Mouse (Mus musculus) erythroblast, adult 5-6 weeks (primary cell): ENCODE results near the gene Dpep2nb. TPM values are rescaled to one million over a fixed set of nuclear protein-coding genes. Genes with fewer than 3 reads are reported as not detected.

Experiments
- ATAC-seq: replicated peaks from 2 replicates; pipeline ENCODE4 v1.8.0; 2016; ENCODE audit warnings: moderate number of reproducible peaks, mild to moderate bottlenecking, moderate TSS enrichment, inconsistent platforms; ENCODE audit not compliant: poor library complexity, low FRiP score, severe bottlenecking
- total RNA-seq, 2 experiments: library from RNA; stranded (forward) in 1 of 2; stranded (reverse) in 1 of 2; fragments of 150-400 nt in 1 of 2; fragments of 200-764, 138-1000 nt in 1 of 2; gene quantifications; 2 replicates each; pipeline versions ENCODE4 v1.2.3 to v1.2.4; 2015 to 2017; ENCODE audit warnings: low replicate concordance in 2 of 2

Gene Dpep2nb
- total RNA-seq, 2 experiments from 2014 or later, result not detected

- ATAC-seq, result peak; percentile 63
These were observed 39.0 kb downstream of the Dpep2nb start for GRCm38 (mm10) chr8:105966692-105967311.

GRCm38 (mm10) chr8:105965905-105966341 is 39.9 kb downstream of the Dpep2nb start, which contains the start of gene Slc12a4:
TSS of gene Slc12a4 (minus strand) at chr8:105966097.
- peak; percentile 40 for ATAC-seq

GRCm38 (mm10) chr8:105965266-105965904 is 40.4 kb downstream of the Dpep2nb start:
- ATAC-seq, result no peak

- ATAC-seq, result 0 out of 2 replicates have a peak, but pooled peaks have one; percentile 3
These were observed 41.1 kb downstream of the Dpep2nb start for GRCm38 (mm10) chr8:105964506-105965265.

- no peak for ATAC-seq
These were observed 44.2 kb downstream of the Dpep2nb start for GRCm38 (mm10) chr8:105961536-105961935.

GRCm38 (mm10) chr8:105961101-105961500 is 44.7 kb downstream of the Dpep2nb start:
- peak; percentile 54 for ATAC-seq

GRCm38 (mm10) chr8:105959350-105959749 is 46.4 kb downstream of the Dpep2nb start:
- no peak for ATAC-seq

- no peak for ATAC-seq
These were observed 48.0 kb downstream of the Dpep2nb start for GRCm38 (mm10) chr8:105957813-105958212.

GRCm38 (mm10) chr8:105956556-105956955 is 49.2 kb downstream of the Dpep2nb start:
- no peak for ATAC-seq

GRCm38 (mm10) chr8:105951057-105951659 is 54.6 kb downstream of the Dpep2nb start:
- ATAC-seq, result no peak

- ATAC-seq, result no peak
These were observed 56.4 kb downstream of the Dpep2nb start for GRCm38 (mm10) chr8:105949350-105949749.

Other genes with a start within 250 kb of the Dpep2nb start
- gene Gfod2, start 247.3 kb downstream of the Dpep2nb start, total RNA-seq (2015; ENCODE audit: low replicate concordance), result 0.21 and 0.38 TPM in 2 replicates
- gene Gfod2, start 247.3 kb downstream of the Dpep2nb start, total RNA-seq (2017; ENCODE audit: low replicate concordance), result 0.51 TPM in 1 of 2 replicates, not detected in the other
- 514 and 565 TPM in 2 replicates for gene Ranbp10, start 178.6 kb downstream of the Dpep2nb start, total RNA-seq (2015; ENCODE audit: low replicate concordance)
- gene Ranbp10, start 178.6 kb downstream of the Dpep2nb start, total RNA-seq (2017; ENCODE audit: low replicate concordance), result 620 and 633 TPM in 2 replicates
- 1.0 and 1.2 TPM in 2 replicates for gene Tsnaxip1, start 178.2 kb downstream of the Dpep2nb start, total RNA-seq (2015; ENCODE audit: low replicate concordance)
- 2.5 and 3.2 TPM in 2 replicates for gene Tsnaxip1, start 178.2 kb downstream of the Dpep2nb start, total RNA-seq (2017; ENCODE audit: low replicate concordance)
- gene Cenpt, start 152.7 kb downstream of the Dpep2nb start, total RNA-seq (2015; ENCODE audit: low replicate concordance), result 13.1 and 15.9 TPM in 2 replicates
- 9.6 and 11.3 TPM in 2 replicates for gene Cenpt, start 152.7 kb downstream of the Dpep2nb start, total RNA-seq (2017; ENCODE audit: low replicate concordance)
- gene Thap11, start 150.8 kb downstream of the Dpep2nb start, total RNA-seq (2015; ENCODE audit: low replicate concordance), result 6.3 and 16.3 TPM in 2 replicates
- gene Thap11, start 150.8 kb downstream of the Dpep2nb start, total RNA-seq (2017; ENCODE audit: low replicate concordance), result 7.1 and 8.3 TPM in 2 replicates
- gene Nutf2, start 145.4 kb downstream of the Dpep2nb start, total RNA-seq (2015; ENCODE audit: low replicate concordance), result 48.1 and 55.3 TPM in 2 replicates
- gene Nutf2, start 145.4 kb downstream of the Dpep2nb start, total RNA-seq (2017; ENCODE audit: low replicate concordance), result 5.7 and 8.9 TPM in 2 replicates
- 4.0 and 9.2 TPM in 2 replicates for gene Edc4, start 125.1 kb downstream of the Dpep2nb start, total RNA-seq (2015; ENCODE audit: low replicate concordance)
- gene Edc4, start 125.1 kb downstream of the Dpep2nb start, total RNA-seq (2017; ENCODE audit: low replicate concordance), result 12.4 and 17.6 TPM in 2 replicates
- gene Nrn1l, start 112.4 kb downstream of the Dpep2nb start, total RNA-seq (2015; ENCODE audit: low replicate concordance), result not detected in 2 replicates
- gene Nrn1l, start 112.4 kb downstream of the Dpep2nb start, total RNA-seq (2017; ENCODE audit: low replicate concordance), result not detected in 2 replicates
- 6.3 TPM in 2 replicates for gene Pskh1, start 105.5 kb downstream of the Dpep2nb start, total RNA-seq (2015; ENCODE audit: low replicate concordance)
- 6.1 and 6.7 TPM in 2 replicates for gene Pskh1, start 105.5 kb downstream of the Dpep2nb start, total RNA-seq (2017; ENCODE audit: low replicate concordance)
- not detected in 2 replicates for gene Ctrl, start 72.1 kb downstream of the Dpep2nb start, total RNA-seq (2015; ENCODE audit: low replicate concordance)
- not detected in 2 replicates for gene Ctrl, start 72.1 kb downstream of the Dpep2nb start, total RNA-seq (2017; ENCODE audit: low replicate concordance)
- 22.9 and 51.4 TPM in 2 replicates for gene Psmb10, start 67.5 kb downstream of the Dpep2nb start, total RNA-seq (2015; ENCODE audit: low replicate concordance)
- gene Psmb10, start 67.5 kb downstream of the Dpep2nb start, total RNA-seq (2017; ENCODE audit: low replicate concordance), result 7.2 and 13.2 TPM in 2 replicates
- 1.3 TPM in 1 of 2 replicates, not detected in the other for gene Lcat, start 62.6 kb downstream of the Dpep2nb start, total RNA-seq (2015; ENCODE audit: low replicate concordance)
- not detected in 2 replicates for gene Lcat, start 62.6 kb downstream of the Dpep2nb start, total RNA-seq (2017; ENCODE audit: low replicate concordance)
- 4.0 and 7.9 TPM in 2 replicates for gene Slc12a4, start 39.9 kb downstream of the Dpep2nb start, total RNA-seq (2015; ENCODE audit: low replicate concordance)
- gene Slc12a4, start 39.9 kb downstream of the Dpep2nb start, total RNA-seq (2017; ENCODE audit: low replicate concordance), result 0.68 and 1.4 TPM in 2 replicates
- not detected in 2 replicates for gene Dpep3, start 26.5 kb downstream of the Dpep2nb start, total RNA-seq (2015; ENCODE audit: low replicate concordance)
- not detected in 2 replicates for gene Dpep3, start 26.5 kb downstream of the Dpep2nb start, total RNA-seq (2017; ENCODE audit: low replicate concordance)
- 3.7 and 6.3 TPM in 2 replicates for gene Dus2, start 14.6 kb downstream of the Dpep2nb start, total RNA-seq (2015; ENCODE audit: low replicate concordance)
- gene Dus2, start 14.6 kb downstream of the Dpep2nb start, total RNA-seq (2017; ENCODE audit: low replicate concordance), result 5.9 and 8.9 TPM in 2 replicates
- 0.77 and 1.3 TPM in 2 replicates for gene Ddx28, start 5.9 kb upstream of the Dpep2nb start, total RNA-seq (2015; ENCODE audit: low replicate concordance)
- gene Ddx28, start 5.9 kb upstream of the Dpep2nb start, total RNA-seq (2017; ENCODE audit: low replicate concordance), result 1.9 and 6.6 TPM in 2 replicates
- gene Nfatc3, start 52.9 kb upstream of the Dpep2nb start, total RNA-seq (2015; ENCODE audit: low replicate concordance), result 52.2 and 56.7 TPM in 2 replicates
- gene Nfatc3, start 52.9 kb upstream of the Dpep2nb start, total RNA-seq (2017; ENCODE audit: low replicate concordance), result 24.5 and 32.7 TPM in 2 replicates
- gene Esrp2, start 131.0 kb upstream of the Dpep2nb start, total RNA-seq (2015; ENCODE audit: low replicate concordance), result not detected in 2 replicates
- gene Esrp2, start 131.0 kb upstream of the Dpep2nb start, total RNA-seq (2017; ENCODE audit: low replicate concordance), result not detected in 2 replicates
- gene Pla2g15, start 144.4 kb upstream of the Dpep2nb start, total RNA-seq (2015; ENCODE audit: low replicate concordance), result 5.2 and 6.3 TPM in 2 replicates
- 3.1 and 5.4 TPM in 2 replicates for gene Pla2g15, start 144.4 kb upstream of the Dpep2nb start, total RNA-seq (2017; ENCODE audit: low replicate concordance)
- gene Slc7a6, start 162.9 kb upstream of the Dpep2nb start, total RNA-seq (2015; ENCODE audit: low replicate concordance), result 2.5 and 3.8 TPM in 2 replicates
- gene Slc7a6, start 162.9 kb upstream of the Dpep2nb start, total RNA-seq (2017; ENCODE audit: low replicate concordance), result 2.2 and 2.5 TPM in 2 replicates
- gene Slc7a6os, start 205.0 kb upstream of the Dpep2nb start, total RNA-seq (2015; ENCODE audit: low replicate concordance), result 3.3 and 23.6 TPM in 2 replicates
- gene Slc7a6os, start 205.0 kb upstream of the Dpep2nb start, total RNA-seq (2017; ENCODE audit: low replicate concordance), result 14.6 and 19.7 TPM in 2 replicates
- gene Prmt7, start 205.0 kb upstream of the Dpep2nb start, total RNA-seq (2015; ENCODE audit: low replicate concordance), result 0.77 and 3.1 TPM in 2 replicates
- gene Prmt7, start 205.0 kb upstream of the Dpep2nb start, total RNA-seq (2017; ENCODE audit: low replicate concordance), result 3.2 and 7.5 TPM in 2 replicates